Mouse (Mus musculus) heart, adult 2 months (tissue): ENCODE results near the gene Fam198a.

ENCODE experiments used
- CTCF ChIP-seq: fragments of 200-600 bp; IDR thresholded peaks from 2 replicates; pipeline ENCODE4 v1.8.1; 2022; ENCODE audit warnings: antibody characterized with exemption, mild to moderate bottlenecking, moderate library complexity
- POLR2A ChIP-seq: fragments of 200-500 bp; IDR thresholded peaks from 2 replicates; pipeline ENCODE4 v1.6.1; 2011; ENCODE audit warnings: mild to moderate bottlenecking, low read depth, low read length, control low read depth; ENCODE audit not compliant: insufficient read depth

GRCm38 (mm10) chr9:121909635-121910034 is 41.2 kb upstream of the Fam198a start:
- no peak for TF ChIP-seq POLR2A
- no peak for TF ChIP-seq CTCF
